Mouse (Mus musculus) B cell, adult 62 days (primary cell): ENCODE data around the gene Kdm7a. TPM values are rescaled to one million over a fixed set of nuclear protein-coding genes. Genes with fewer than 3 reads are reported as not detected.

Experiments
- total RNA-seq: library from RNA; stranded (reverse); gene quantifications from 4 replicates; pipeline ENCODE4 v1.2.4, GENCODE M21; 2023

The Kdm7a gene
- total RNA-seq, result 89.6 to 96.3 TPM (median 90.4 TPM) in 4 replicates

GRCm38 (mm10) chr6:39206581-39207461 is at the start of gene Kdm7a:
TSS of gene Kdm7a (minus strand) at chr6:39206789.

GRCm38 (mm10) chr6:39117584-39118455 is 88.8 kb downstream of the Kdm7a start, which contains the start of gene Parp12:
TSS of gene Parp12 (minus strand) at chr6:39118349.

Other genes with a start within 250 kb of the Kdm7a start
- gene Parp12, start 88.4 kb downstream of the Kdm7a start, total RNA-seq, result 0.30 to 0.52 TPM (median 0.40 TPM) in 4 replicates
- gene Slc37a3, start 170.9 kb upstream of the Kdm7a start, total RNA-seq, result 42.9 to 48.2 TPM (median 46.2 TPM) in 4 replicates
- 5.6 to 9.9 TPM (median 8.4 TPM) in 4 replicates for gene Rab19, start 174.4 kb upstream of the Kdm7a start, total RNA-seq
- gene Mkrn1, start 213.7 kb upstream of the Kdm7a start, total RNA-seq, result 75.1 to 82.0 TPM (median 77.9 TPM) in 4 replicates